Mouse (Mus musculus) G1E-ER4 (cell line): ENCODE measurements around the gene Ncor1. TPM values are rescaled to one million over a fixed set of nuclear protein-coding genes. Genes with fewer than 3 reads are reported as not detected.
A peak's percentile ranks its signal among the peaks of the same experiment; 100 is the strongest.

ENCODE experiments used
- GATA1 ChIP-seq: IDR thresholded peaks from one replicate; pipeline ENCODE4 v1.8.0; 2012; ENCODE audit warnings: low read length, inconsistent platforms
- polyA plus RNA-seq: library from polyadenylated mRNA; stranded (reverse); fragments of >175 nt; gene quantifications from 2 replicates; pipeline ENCODE4 v1.2.3, GENCODE M21; 2012

Gene Ncor1
- 90.4 and 120 TPM in 2 replicates for polyA plus RNA-seq

DNA sequence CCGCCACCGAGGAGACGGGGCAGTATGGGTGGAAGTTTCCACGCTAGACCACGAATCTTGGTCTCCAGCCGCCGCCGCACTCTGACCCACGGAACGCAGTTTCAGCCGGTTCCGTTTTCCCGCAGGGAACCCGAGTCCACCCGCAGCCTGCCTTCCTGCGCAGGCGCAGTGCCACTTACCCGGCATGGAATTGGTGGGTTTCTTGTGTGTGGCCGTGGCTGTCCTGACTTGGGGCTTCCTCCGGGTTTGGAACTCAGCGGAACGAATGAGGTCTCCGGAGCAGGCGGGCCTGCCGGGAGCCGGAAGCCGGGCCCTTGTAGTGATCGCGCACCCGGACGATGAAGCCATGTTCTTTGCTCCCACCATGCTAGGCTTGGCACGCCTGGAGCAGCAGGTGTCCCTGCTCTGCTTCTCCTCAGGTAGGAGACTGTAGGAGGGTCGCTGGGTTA, at the start of gene Ncor1, which contains the start of gene Pigl:
TSS of gene Ncor1 (minus strand) at position 266 of the 449 bp plus-strand sequence.
TSS of gene Pigl (plus strand) at position 185 of the 449 bp plus-strand sequence.
- no peak for TF ChIP-seq GATA1

DNA sequence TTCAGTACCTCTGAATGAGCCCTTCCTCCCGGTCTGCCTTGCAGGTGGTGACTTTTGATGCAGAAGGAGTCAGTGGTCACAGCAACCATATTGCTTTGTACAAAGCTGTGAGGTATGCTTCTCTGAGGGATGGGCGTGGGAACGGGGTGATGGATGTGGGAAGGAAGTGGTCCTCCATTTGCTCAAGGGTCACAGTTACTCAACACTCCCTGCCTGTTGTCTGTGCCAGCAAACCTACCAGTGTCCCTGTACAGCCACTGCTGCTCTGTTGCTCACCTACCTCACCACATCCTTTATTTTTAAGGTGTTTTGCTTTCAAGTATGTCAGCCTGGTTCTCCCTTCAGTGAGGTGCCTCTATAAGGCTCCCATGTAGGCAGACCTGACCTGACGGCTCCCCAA, 49.3 kb upstream of the Ncor1 start:
- TF ChIP-seq GATA1 = no peak

DNA sequence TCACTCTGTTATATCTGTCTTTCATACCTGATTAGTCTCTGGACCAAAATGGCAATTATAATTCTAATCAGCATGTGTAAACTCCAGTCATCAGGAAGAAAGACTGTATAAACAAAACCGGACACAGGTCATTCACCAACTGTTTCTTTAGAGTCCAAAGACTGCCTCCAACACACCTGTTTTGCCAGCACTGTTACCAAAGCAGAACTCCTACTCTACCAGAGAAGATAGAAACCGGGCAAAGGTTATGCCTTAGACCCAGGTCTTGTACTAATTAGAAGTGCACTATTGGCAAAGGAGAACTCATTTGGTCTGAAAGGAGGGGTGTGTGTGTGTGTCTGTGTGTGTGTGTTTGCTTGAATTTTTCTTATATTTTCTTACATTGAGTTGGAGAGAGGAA, 42.2 kb upstream of the Ncor1 start:
- no peak for TF ChIP-seq GATA1

DNA sequence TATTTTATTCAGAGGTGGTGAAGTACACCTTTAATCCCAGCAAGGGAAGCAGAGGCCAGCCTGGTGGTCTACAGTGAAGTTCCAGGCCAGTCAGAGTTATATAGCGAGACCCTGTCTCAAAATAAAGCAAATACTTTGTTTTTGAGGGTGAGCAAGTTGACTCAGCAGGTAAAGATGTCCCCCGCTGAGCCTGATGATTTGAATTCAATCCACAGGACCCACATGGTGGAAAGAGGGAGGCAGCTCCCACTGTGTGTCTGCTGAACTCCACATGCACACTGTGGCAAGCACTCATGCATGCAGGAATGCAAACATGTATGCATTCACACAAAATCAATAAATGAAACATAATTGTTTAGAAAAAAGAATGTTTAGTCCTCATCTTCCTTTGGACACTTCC, 40.5 kb upstream of the Ncor1 start:
- no peak for TF ChIP-seq GATA1

DNA sequence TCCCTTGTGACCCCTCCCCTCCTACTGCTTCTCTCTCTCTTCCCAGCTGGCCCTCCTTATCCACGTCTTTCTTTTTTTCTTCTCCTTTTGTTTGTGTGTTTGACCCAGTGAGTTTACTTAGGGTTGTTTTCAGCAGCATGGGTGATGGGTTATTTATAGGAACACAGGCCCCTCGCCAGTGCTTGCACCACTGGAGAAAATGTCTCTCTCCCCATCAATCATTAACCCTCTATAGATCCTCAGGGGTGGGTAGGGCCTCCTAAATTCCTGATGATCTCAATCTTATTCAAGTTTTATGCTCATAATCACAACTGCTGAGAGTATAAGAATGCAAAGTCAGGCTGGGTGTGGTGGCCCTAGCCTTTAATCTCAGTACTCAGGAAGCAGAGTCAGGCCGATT, 38.8 kb upstream of the Ncor1 start:
- no peak for TF ChIP-seq GATA1

DNA sequence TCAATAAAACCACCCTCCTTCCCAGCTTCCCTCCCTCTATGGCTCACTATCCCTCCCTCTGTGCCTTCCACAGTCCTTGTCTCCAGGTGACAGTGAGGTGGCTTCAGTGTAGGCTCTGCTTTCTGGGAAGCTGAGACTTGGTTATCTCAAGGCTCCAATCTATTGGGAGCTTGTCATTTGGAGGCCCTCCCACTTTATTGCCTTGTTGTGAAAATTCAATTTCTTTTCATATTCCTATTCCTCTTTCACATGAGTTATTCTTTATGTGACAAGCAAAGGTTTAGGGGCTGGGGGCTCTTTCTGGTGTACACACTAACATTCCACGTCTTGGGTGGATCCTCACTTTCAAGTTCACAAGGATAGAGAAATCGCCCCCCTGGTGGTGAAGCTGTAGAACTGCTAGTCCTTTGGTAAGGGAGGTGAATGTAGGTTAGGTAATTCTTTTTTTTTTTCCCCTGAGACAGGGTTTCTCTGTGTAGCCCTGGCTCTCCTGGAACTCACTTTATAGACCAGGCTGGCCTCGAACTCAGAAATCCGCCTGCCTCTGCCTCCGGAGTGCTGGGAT, 37.9 kb upstream of the Ncor1 start:
- no peak for TF ChIP-seq GATA1

DNA sequence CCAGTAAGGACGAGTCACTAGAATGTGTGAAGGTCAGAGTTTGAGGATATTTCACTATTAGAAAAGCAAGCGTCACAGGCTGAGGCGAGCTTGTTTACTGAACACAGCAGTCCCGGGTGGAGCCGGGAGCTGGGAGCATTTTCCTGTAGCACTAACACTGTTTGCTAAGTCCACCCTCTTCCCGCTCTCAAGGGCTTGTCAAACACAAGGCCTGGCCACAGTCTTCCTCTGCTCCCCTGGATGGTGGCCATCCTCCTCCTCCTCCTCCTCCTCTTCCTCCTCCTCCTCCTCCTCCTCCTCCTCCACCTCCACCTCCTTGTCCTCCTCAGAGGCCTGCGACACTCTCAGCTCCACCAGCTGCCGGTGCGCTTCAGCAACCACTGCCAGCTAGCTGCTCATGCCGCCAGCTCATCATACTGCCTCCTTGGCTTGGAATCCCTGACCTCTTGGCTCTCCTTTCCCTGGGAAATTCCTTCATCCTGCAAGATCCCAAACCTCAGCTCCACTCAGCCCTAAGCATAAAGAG, 37.0 kb upstream of the Ncor1 start:
- no peak for TF ChIP-seq GATA1

DNA sequence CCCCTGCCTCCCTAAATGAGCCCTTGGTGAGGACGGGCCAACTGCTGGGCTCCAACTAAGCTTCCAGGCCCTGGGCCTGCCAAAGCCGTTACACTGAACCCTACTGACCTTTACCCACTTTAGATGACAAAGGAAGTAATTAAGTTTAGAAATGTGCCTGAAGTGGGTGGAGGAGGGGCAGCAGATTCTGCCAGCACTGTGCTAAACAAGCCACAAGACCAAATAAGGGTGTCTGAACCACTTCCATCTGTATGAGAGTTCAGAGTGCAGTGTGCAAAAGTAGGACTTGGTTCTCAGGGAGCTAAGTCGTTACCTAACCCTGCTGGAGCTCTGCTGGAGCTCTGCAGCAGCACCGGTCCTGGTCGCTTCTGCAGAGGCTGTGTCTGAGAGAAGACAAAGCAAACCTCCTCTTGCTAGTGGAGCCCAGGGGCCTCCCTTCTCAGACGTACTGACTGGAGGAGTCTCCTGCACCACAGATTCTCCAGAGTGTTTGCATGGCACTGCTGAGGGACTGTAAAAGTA, 36.5 kb upstream of the Ncor1 start:
- TF ChIP-seq GATA1 = no peak

DNA sequence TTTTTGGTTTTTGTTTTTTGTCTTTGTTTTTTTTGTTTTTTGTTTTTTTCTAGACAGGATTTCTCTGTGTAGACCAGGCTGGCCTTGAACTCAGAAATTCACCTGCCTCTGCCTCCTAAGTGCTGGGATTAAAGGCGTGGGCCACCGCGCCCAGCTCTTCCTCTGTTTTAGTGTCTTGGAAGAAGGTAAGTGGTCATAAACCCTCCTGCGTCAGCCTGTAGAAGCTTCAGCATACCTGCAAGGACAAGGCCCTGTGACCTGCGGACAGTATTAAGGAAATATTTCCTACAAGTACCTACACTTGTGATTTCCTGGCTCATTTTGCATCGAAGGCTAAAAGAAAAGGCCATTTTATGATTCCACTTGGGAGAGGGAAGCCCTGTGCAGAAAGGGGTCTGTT, 35.4 kb upstream of the Ncor1 start:
- TF ChIP-seq GATA1 = no peak

DNA sequence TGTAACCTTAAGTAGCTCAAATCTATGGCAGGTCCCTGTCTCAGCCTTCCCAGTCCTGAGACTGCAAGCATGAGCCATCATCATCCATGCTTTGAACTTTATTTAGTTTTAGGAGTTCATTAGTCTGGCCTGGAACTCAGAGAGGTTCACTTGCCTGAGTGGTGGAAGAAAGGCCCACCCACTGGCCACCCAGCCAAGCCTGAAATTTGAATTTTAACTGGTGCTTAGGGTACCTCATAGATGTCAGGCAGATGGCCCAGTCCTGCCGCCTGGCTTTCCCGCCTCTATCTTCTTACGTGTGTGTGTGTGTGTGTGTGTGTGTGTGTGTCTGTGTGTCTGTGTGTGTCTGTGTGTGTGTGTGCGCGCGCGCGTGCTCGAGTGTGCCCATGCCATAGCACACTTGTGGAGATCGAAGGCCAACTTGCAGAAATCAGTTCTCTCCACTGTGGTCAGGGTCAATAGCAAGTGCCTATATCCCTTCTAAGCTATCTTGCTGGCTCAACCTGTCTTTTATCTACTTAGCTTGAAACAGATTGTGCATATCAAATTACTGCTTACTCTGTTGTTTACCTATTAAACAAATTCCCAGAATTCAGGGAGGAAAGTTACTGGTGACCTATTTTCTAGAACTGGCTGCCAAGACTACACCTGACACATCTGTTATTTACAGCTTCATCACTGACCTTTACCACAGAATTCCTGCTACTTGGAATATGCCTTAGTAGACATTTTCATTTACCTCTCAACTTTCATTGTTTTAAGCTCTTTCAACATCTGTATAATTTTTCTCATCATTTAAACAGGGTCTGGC, 29.4 kb upstream of the Ncor1 start:
- TF ChIP-seq GATA1 = no peak

DNA sequence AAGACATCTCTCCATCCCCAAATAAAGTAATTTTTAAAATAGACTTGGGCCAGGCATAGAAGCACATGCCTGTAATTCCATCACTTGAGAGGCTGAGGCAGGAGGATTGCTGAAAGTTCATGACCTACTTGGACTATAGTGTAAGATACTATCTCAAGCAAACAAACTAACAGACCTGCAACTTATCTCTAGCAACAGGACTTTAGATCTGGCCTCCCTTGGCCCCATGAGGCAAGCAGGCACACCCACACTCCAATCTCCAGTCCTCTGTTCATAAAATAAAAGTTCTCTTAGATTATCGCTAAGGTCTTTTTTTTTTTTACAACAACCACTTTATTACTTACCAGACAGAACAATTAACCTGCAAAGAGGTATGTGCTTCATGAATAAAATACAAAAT, 28.6 kb upstream of the Ncor1 start:
- no peak for TF ChIP-seq GATA1

DNA sequence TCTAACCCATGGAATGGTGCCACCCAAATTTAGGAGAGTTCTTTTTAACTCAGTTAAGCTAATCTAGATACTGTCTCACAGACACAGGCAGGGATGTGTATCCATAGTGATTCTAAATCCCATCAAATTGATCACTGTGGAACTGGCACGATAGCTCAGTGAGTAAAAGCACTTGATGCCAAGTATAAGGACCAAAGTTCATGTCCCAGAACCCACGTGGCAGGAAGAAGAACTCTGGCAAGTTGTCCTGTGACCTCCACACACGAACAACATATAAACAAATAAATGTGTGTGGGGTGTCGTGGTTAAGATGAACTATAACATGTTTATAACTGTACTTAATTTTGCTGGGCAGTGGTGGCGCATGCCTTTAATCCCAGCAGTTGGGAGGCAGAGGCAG, 21.2 kb upstream of the Ncor1 start:
- TF ChIP-seq GATA1 = no peak

DNA sequence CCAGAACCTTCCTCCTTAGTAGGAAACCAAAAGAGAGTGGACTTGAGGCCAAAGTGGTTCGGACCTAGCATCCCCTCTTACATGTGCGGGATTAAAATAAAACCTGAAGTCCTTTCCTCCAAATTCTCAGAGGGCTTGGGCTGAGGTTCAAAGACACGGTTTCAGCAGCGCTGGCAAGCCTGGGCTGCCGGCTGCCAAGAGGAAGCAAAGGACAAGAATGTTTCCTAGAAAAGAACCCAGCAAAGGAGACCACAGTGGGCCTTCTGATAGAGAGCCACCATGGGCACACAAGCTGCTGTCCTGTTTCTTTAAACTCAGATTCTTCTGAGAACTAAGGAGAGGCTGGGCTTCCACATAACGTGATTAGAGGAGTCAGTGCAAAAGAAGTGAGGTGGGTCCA, 20.6 kb upstream of the Ncor1 start:
- TF ChIP-seq GATA1 = no peak

DNA sequence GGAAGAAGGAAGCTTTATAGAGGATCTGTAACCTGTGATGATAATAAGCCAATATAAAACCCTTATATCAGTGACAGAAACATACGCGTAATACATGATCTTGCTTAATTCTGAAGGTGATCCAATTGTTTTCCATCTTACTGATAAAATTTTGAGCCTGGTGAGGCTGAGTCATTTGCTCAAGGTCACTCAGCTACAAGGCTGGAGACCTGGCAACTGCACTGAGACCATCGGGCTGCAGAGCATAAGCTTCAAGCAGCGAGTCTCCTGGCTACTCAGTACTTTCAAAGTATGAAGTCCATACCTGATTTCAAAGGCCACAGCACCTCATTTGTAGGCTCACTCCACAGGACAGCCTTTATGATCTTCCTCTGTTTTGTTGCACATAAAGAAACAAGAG, 17.8 kb upstream of the Ncor1 start:
- no peak for TF ChIP-seq GATA1

DNA sequence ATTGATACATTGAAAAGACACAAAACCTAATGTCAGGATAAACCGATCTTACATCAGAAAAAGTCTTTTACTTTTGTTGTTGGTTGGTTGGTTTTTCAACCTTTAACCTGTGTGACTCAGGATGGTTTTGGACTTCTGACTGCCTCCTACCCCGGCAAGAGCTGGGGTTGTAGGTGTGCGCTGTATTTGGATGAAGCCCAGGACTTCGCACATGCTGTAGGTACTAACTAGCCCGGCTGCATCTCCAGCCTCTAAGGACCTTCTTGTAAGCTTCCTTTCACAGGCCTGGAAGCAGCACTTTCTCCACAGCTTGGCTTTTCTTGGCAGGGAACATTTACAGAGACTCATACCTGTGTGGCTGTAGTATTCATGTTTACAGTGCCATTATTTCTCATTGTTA, 15.2 kb upstream of the Ncor1 start:
- TF ChIP-seq GATA1 = no peak

DNA sequence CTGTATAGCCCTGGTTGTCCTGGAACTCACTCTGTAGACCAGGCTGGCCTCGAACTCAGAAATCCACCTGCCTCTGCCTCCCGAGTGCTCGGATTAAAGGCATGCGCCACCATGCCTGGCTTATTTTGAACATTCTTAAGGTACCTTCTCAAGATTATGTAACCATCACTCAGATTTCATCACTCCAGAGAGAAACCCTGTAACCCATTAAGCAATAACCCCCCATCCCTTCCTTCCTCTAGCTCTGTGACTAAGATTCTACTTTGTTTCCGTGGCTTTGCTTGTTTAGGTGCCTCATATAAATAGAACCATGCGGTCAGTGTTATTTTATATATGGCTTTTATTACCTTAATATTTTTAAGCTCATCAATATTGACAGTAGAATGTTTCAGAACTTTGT, 12.1 kb upstream of the Ncor1 start:
- TF ChIP-seq GATA1 = no peak

DNA sequence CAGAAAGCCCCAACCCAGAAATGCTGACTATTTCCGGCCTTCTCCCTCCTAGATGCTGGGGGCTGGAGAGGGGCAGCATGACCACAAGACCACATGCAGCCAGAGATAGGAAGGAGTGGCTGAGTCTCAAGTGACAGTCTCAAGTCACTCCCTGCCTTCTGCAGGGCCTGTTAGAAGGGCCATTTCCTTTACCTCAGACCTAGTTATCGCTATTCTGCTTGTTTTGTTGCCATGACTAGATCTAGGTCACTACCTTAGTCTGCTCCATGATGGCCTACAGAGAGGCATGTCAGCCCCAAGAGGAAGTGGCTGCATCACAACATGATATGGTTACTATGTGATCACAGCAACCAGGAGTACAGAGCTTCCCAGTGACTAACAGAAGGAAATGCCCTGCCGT, 8.2 kb upstream of the Ncor1 start:
- TF ChIP-seq GATA1 = peak; percentile 64
